Mouse (Mus musculus) liver, adult 2 months (tissue): ENCODE results near the gene Slc26a5.

Source experiments
- CTCF ChIP-seq: fragments of 200-500 bp; IDR thresholded peaks from 2 replicates; pipeline ENCODE4 v1.5.1; 2011; ENCODE audit warnings: low read depth, low read length, control low read depth
- POLR2A ChIP-seq: fragments of 200-500 bp; IDR thresholded peaks from 2 replicates; pipeline ENCODE4 v1.6.1; 2011; ENCODE audit warnings: low read length, control low read depth; ENCODE audit not compliant: insufficient read depth; ENCODE audit errors: extremely low read depth

DNA sequence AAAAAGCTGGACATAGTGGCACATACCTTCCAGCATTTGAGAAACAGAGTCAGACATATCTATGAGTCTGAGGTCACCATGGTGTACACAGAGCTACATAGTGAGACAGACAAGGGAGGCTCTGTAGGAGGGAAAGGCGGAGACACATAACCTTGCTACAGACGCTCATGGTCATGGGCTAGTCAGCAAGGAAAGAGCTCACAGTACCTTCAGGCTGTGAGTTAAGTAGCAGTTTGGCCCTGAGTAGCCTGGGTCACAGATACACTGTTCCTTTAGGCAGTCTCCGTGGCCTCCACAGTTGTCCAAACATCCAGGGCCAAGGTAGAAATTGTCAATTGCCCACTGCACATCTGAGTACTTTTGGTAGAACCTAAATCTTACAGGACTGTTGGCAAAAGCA is 49.4 kb upstream of the Slc26a5 start:
- TF ChIP-seq POLR2A (no peak), CTCF (no peak)
